Mouse (Mus musculus): ENCODE measurements around the gene Cpn2. TPM values are rescaled to one million over a fixed set of nuclear protein-coding genes. Genes with fewer than 3 reads are reported as not detected.

Gene Cpn2
- total and polyA plus RNA-seq, 3 experiments = 0.10 to 0.88 (median 0.11) TPM

DNA sequence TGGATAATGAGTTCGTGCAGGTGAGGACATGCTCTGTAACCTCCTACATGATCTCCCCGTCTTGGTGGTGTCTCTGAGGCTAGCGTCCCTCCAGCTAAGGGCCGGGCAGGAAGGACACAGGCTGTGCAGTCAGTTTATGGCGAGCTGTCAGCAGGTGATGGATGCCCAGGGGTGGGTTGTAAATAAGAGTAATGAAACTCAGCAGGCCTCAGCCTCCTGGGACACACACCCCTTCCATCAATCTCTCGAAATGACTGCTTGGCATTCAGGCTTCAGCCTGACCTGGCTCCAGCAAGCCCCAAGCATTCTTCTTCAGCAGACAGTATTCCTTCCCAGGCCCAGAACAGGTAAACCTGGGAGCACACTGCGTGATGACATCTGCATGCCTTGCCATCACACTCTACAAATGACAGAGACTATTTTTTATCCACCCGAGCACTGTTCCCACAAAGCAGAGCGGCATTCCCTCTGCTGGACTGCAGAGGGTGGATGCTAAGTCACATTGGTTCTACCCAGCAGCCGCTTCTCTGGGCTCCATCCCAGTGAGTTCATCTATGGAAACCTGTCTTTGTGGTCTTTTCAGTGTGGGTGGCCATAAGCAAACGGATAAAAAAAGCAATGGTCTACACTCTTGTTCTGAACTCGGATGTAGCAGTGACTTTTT, 23.1 kb downstream of the Cpn2 start:
- WGBS = 87% methylated on average over 12 of the region's 12 CpGs
- no peak for DNase-seq
- Histone ChIP-seq H3K36me3 (ENCODE audit: control insufficient read depth, insufficient read depth, low read length) (no peaks in the 10 kb centered on the region), H3K79me2 (replicated peaks; ENCODE audit: control insufficient read depth, insufficient read depth, low read length) (no peaks in the 10 kb centered on the region), H3K27ac (no peak overlapping the region), H3K4me3 (no peak overlapping the region), H3K27me3 (ENCODE audit: control insufficient read depth, insufficient read depth, low read length) (no peaks in the 10 kb centered on the region), H3K4me1 (ENCODE audit: control insufficient read depth, insufficient read depth, low read length) (no peaks in the 10 kb centered on the region), H3K9ac (ENCODE audit: low read depth, low read length) (no peak overlapping the region)
- TF ChIP-seq EP300 (IDR thresholded peaks at IDR 0.05; ENCODE audit: insufficient read depth, low read depth, low read length) (no peak), CTCF (IDR thresholded peaks at IDR 0.05) (no peak), POLR2A (IDR thresholded peaks at IDR 0.05; ENCODE audit: insufficient read depth, low read depth, low read length) (no peak)
- intact Hi-C loops (cut with DNase I) = no loop called here

DNA sequence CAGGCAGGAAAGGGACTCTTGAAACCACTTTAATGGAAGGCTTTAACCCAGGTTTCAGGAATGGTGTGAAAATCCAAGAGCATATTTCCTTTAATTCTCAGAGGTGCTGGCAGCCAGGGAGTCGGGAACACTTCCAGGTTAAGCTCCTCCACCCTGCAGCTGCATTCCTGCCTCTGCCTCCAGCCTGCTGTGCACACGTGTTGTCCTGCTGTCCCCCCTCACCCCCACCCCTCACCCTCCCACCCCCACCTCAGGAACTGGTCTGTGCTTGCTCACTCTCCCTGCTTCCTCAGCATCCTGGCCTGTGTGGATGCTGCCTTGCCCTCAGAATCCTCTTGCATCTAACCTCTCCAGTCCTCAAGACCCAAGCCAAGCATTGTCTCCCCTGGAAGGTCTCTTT, 25.7 kb downstream of the Cpn2 start:
- Histone ChIP-seq H3K27ac (no peak overlapping the region), H3K27me3 (ENCODE audit: control insufficient read depth, insufficient read depth, low read length) (no peaks in the 10 kb centered on the region), H3K9ac (ENCODE audit: low read depth, low read length) (no peak overlapping the region), H3K36me3 (ENCODE audit: control insufficient read depth, insufficient read depth, low read length) (no peaks in the 10 kb centered on the region), H3K4me3 (no peak overlapping the region), H3K4me1 (ENCODE audit: control insufficient read depth, insufficient read depth, low read length) (no peaks in the 10 kb centered on the region), H3K79me2 (replicated peaks; ENCODE audit: control insufficient read depth, insufficient read depth, low read length) (no peaks in the 10 kb centered on the region)
- intact Hi-C loops (cut with DNase I) = no loop called here
- TF ChIP-seq CTCF (IDR thresholded peaks at IDR 0.05) (no peak), EP300 (IDR thresholded peaks at IDR 0.05; ENCODE audit: insufficient read depth, low read depth, low read length) (no peak), POLR2A (IDR thresholded peaks at IDR 0.05; ENCODE audit: insufficient read depth, low read depth, low read length) (no peak)
- no peak for DNase-seq
- WGBS = 15% methylated on average over 2 of the region's 2 CpGs

DNA sequence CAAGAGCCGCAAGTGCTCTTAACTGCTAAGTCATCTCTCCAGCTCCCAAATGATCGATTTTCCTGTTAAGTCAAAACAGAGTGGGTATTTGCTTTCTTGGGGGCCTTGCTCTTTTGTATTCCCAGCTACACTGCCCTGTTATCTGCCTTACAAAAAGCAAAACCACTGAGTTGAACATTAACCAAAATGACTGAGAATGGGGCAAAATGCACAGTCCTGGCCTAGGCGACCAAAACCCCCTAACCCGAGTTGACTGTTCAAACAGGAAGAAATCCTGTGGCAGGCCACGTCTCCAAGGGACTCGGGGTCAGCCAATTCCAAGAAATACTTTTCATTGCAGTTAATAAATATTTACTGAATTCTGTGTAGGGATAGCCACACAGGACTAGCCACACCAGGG, 28.5 kb downstream of the Cpn2 start:
- H3K27ac ChIP-seq = no peak overlapping the region
- H3K27me3 ChIP-seq (ENCODE audit: control insufficient read depth, insufficient read depth, low read length) = no peaks in the 10 kb centered on the region
- H3K9ac ChIP-seq (ENCODE audit: low read depth, low read length) = no peak overlapping the region
- no peak overlapping the region for H3K4me3 ChIP-seq
- H3K79me2 ChIP-seq (replicated peaks; ENCODE audit: control insufficient read depth, insufficient read depth, low read length) = no peaks in the 10 kb centered on the region
- no peaks in the 10 kb centered on the region for H3K36me3 ChIP-seq (ENCODE audit: control insufficient read depth, insufficient read depth, low read length)
- intact Hi-C loops (cut with DNase I) = loop anchor here (5.0 kb wide), 1 partner anchor 231 kb away; no protein-coding TSS in a partner anchor
- DNase-seq = no peak
- WGBS = 74% methylated on average over 6 of the region's 6 CpGs
- H3K4me1 ChIP-seq (ENCODE audit: control insufficient read depth, insufficient read depth, low read length) = peaks cover 2% of the 10 kb centered on the region; the same call in 1 of the 2 replicates
- TF ChIP-seq EP300 (IDR thresholded peaks at IDR 0.05; ENCODE audit: insufficient read depth, low read depth, low read length) (no peak), POLR2A (IDR thresholded peaks at IDR 0.05; ENCODE audit: insufficient read depth, low read depth, low read length) (no peak), CTCF (IDR thresholded peaks at IDR 0.05) (no peak)

DNA sequence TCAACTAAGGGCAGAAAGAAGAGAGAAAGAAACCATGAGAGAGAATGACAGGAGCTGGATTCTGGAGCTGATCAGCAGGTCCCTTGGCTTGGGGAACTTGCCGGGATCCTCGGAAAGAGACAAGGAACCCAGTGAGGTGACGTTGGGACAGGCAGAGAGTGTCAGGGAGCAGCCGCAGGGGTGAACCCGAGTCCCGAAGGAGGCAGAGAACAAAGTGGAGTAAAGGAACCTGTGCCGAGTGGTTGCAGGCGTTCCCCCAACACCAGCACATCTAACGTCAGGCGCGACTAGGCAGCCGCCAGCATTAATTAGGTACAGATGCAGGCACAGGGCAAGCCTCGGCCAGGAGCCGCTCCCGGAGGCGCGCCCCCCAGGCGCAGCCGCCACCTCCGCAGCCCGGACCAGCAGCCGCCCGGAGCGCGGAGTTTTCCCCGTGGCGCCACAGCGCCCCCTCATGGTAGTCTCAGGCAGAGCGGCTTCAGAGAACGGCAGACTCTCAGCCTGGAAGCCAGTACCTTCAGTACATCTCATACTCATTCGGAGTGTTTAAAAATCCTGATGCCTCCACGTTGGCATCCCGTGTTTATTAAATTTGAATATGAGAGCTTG, 31.1 kb downstream of the Cpn2 start:
- peak; percentile 85 to 92 for DNase-seq
- Histone ChIP-seq H3K4me3 (peak overlapping the region; percentile 52), H3K4me1 (ENCODE audit: control insufficient read depth, insufficient read depth, low read length) (peaks cover 2% of the 10 kb centered on the region; the same call in 1 of the 2 replicates), H3K36me3 (ENCODE audit: control insufficient read depth, insufficient read depth, low read length) (no peaks in the 10 kb centered on the region), H3K9ac (ENCODE audit: low read depth, low read length) (peak overlapping the region; percentile 31), H3K79me2 (replicated peaks; ENCODE audit: control insufficient read depth, insufficient read depth, low read length) (no peaks in the 10 kb centered on the region), H3K27me3 (ENCODE audit: control insufficient read depth, insufficient read depth, low read length) (no peaks in the 10 kb centered on the region), H3K27ac (peak overlapping the region; percentile 49)
- 1% methylated on average over 33 of the region's 33 CpGs for WGBS
- TF ChIP-seq EP300 (IDR thresholded peaks at IDR 0.05; ENCODE audit: insufficient read depth, low read depth, low read length) = peak; percentile 67; the same call in 1 of the 2 replicates
- TF ChIP-seq POLR2A (IDR thresholded peaks at IDR 0.05; ENCODE audit: insufficient read depth, low read depth, low read length) = no peak
- TF ChIP-seq CTCF (IDR thresholded peaks at IDR 0.05) = 0 out of 2 replicates have a peak, but pooled peaks have one; percentile 100
- intact Hi-C loops (cut with DNase I) = loop anchor here (1.0 to 5.0 kb wide), 6 partner anchors 47 to 607 kb away; no protein-coding TSS in a partner anchor

DNA sequence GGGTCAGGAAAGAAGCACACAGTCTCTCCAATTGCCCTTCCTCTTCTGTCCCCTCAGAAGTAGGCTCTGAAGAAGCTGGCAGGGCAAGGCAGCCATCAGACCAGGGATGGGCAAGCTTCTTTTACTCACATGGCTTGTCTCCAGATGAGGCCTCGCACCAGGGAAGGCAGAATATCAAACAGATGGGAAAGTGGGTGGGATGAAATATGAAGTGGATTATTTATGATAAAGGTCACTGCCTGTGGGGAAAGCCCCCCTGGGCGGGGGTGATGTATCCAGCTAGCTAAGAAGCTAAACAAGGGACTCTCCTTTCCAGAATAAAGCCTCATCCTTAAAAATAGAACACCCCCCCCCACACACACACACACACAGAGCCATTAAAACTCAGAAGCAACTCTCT, 31.7 kb downstream of the Cpn2 start:
- peaks cover 2% of the 10 kb centered on the region; the same call in 1 of the 2 replicates for H3K4me1 ChIP-seq (ENCODE audit: control insufficient read depth, insufficient read depth, low read length)
- no peak for TF ChIP-seq POLR2A (IDR thresholded peaks at IDR 0.05; ENCODE audit: insufficient read depth, low read depth, low read length)
- no peak for TF ChIP-seq CTCF (IDR thresholded peaks at IDR 0.05)
- no peak for TF ChIP-seq EP300 (IDR thresholded peaks at IDR 0.05; ENCODE audit: insufficient read depth, low read depth, low read length)
- intact Hi-C loops (cut with DNase I) = loop anchor here (5.0 kb wide), 1 partner anchor 228 kb away; no protein-coding TSS in a partner anchor
- H3K4me3 ChIP-seq = no peak overlapping the region
- no peaks in the 10 kb centered on the region for H3K27me3 ChIP-seq (ENCODE audit: control insufficient read depth, insufficient read depth, low read length)
- no peak overlapping the region for H3K9ac ChIP-seq (ENCODE audit: low read depth, low read length)
- no peaks in the 10 kb centered on the region for H3K36me3 ChIP-seq (ENCODE audit: control insufficient read depth, insufficient read depth, low read length)
- 35% methylated on average over 2 of the region's 2 CpGs for WGBS
- H3K79me2 ChIP-seq (replicated peaks; ENCODE audit: control insufficient read depth, insufficient read depth, low read length) = no peaks in the 10 kb centered on the region
- H3K27ac ChIP-seq = no peak overlapping the region; the same call in 1 of the 2 replicates
- no peak for DNase-seq
